8 mouse cellular contexts compared by ENCODE assay signal in the genomic region with DNA sequence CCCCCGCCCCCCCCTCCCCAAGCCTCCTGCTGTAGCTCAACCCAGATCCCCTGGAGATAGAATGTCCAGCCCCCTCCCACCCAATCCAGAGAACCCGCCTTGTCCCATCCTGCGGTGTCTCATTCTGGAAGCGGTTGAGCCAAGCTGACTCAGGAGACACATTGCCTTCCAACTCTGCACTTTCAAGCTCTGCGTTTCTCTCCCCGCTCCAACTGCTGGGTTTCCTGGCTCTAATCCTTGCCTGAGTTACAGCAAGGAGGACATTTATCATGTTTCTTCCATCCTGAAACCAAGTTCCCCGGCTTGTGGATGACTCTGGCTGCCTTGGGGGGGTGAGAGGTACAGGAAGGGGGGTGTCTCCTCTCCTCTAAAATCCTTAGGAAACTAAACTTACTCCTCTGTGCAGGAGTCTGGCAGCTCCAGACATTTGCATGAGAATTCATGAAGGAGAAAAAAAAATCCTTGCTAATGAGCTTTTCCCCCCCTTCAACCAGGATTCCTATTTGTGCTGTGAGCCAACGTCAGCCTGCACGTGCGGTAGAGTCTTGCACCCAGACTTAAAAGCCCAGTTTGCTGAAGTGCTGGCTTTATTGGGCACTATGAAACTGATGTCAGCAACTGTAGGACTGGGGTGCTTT. TPM values are rescaled to one million over a fixed set of nuclear protein-coding genes. Genes with fewer than 3 reads are reported as not detected.
A peak's percentile ranks its signal among the peaks of the same experiment; 100 is the strongest.
DNase-seq lines count a peak whose midpoint lies in the region; ATAC-seq and TF ChIP-seq lines count a peak whose summit lies in the region.

No protein-coding gene starts in this region.

- no peak for TF ChIP-seq CTCF in heart, adult 2 months (IDR thresholded peaks at IDR 0.05)

- TF ChIP-seq EP300 in heart, adult 2 months (IDR thresholded peaks at IDR 0.05; ENCODE audit: insufficient read depth, low read depth, low read length): no peak

- no peaks in the 10 kb centered on the region for H3K9me3 ChIP-seq in heart, embryonic 15.5 days (replicated peaks)
- H3K9me3 ChIP-seq in forebrain, embryonic 11.5 days (ENCODE audit: control insufficient read depth, low read length): no peaks in the 10 kb centered on the region
- H3K9me3 ChIP-seq in midbrain, embryonic 13.5 days: no peaks in the 10 kb centered on the region

- H3K27me3 ChIP-seq in heart, embryonic 15.5 days: no peaks in the 10 kb centered on the region
- H3K27me3 ChIP-seq in heart, adult 2 months (ENCODE audit: control insufficient read depth, insufficient read depth, low read length): no peaks in the 10 kb centered on the region
- H3K27me3 ChIP-seq in forebrain, embryonic 11.5 days (ENCODE audit: control insufficient read depth, insufficient read depth, low read length): no peaks in the 10 kb centered on the region
- H3K27me3 ChIP-seq in midbrain, embryonic 13.5 days: peaks cover 3% of the 10 kb centered on the region; the same call in 1 of the 2 replicates

- intact Hi-C loops in heart, adult 2 months (cut with DNase I): no loop called here

- no peak for ATAC-seq in heart, embryonic 15.5 days (replicated peaks; ENCODE audit: insufficient number of reproducible peaks, insufficient read depth, low FRiP score, low read depth)
- ATAC-seq in forebrain, embryonic 11.5 days (replicated peaks; ENCODE audit: low FRiP score): no peak
- no peak for ATAC-seq in midbrain, embryonic 13.5 days
- no peak for ATAC-seq in cerebellum, adult (ENCODE audit: insufficient number of reproducible peaks, low FRiP score, low TSS enrichment)
- no peak for ATAC-seq in activated CD4-positive, CD25-positive, alpha-beta regulatory T cell, adult 4 months

- H3K4me1 ChIP-seq in heart, embryonic 15.5 days (replicated peaks): peaks cover 24% of the 10 kb centered on the region
- H3K4me1 ChIP-seq in heart, adult 2 months (ENCODE audit: control insufficient read depth, insufficient read depth, low read length): 0 out of 2 replicates have a peak, but pooled peaks cover 1% of the 10 kb centered on the region
- H3K4me1 ChIP-seq in forebrain, embryonic 11.5 days (replicated peaks; ENCODE audit: control insufficient read depth, insufficient read depth, low read length): peaks cover 6% of the 10 kb centered on the region; the same call in 1 of the 2 replicates
- peaks cover 10% of the 10 kb centered on the region for H3K4me1 ChIP-seq in midbrain, embryonic 13.5 days (replicated peaks)

- DNase-seq in heart, adult 2 months: no peak
- DNase-seq in ZHBTc4 (ENCODE audit: low read depth, low spot score): peak; percentile 34
- DNase-seq in forebrain, embryonic 11.5 days (ENCODE audit: low spot score): peak; percentile 58
- DNase-seq in layer of hippocampus, postnatal 14 days (ENCODE audit: low spot score in 2 of 2): no peak

- peak overlapping the region; percentile 4; the same call in 1 of the 2 replicates for H3K9ac ChIP-seq in heart, embryonic 15.5 days
- no peak overlapping the region for H3K9ac ChIP-seq in heart, adult 2 months (ENCODE audit: low read depth, low read length)
- H3K9ac ChIP-seq in forebrain, embryonic 11.5 days (ENCODE audit: low read length): 0 out of 2 replicates have a peak overlapping the region, but pooled peaks have one; percentile 21
- no peak overlapping the region; the same call in 1 of the 2 replicates for H3K9ac ChIP-seq in midbrain, embryonic 13.5 days (replicated peaks)

- peak overlapping the region; percentile 51 for H3K4me2 ChIP-seq in heart, embryonic 15.5 days
- peak overlapping the region; percentile 42 for H3K4me2 ChIP-seq in forebrain, embryonic 11.5 days (ENCODE audit: low read depth, low read length, severe bottlenecking)
- H3K4me2 ChIP-seq in midbrain, embryonic 13.5 days (replicated peaks): peak overlapping the region; percentile 38

- H3K36me3 ChIP-seq in heart, embryonic 15.5 days: no peaks in the 10 kb centered on the region
- H3K36me3 ChIP-seq in heart, adult 2 months (ENCODE audit: control insufficient read depth, insufficient read depth, low read length): no peaks in the 10 kb centered on the region
- no peaks in the 10 kb centered on the region for H3K36me3 ChIP-seq in forebrain, embryonic 11.5 days (ENCODE audit: control insufficient read depth, insufficient read depth, low read length)
- no peaks in the 10 kb centered on the region for H3K36me3 ChIP-seq in midbrain, embryonic 13.5 days

- 0 out of 2 replicates have a peak overlapping the region, but pooled peaks have one; percentile 4 for H3K4me3 ChIP-seq in heart, embryonic 15.5 days
- H3K4me3 ChIP-seq in heart, adult 2 months: no peak overlapping the region
- H3K4me3 ChIP-seq in forebrain, embryonic 11.5 days (ENCODE audit: low read depth, low read length): no peak overlapping the region
- 0 out of 2 replicates have a peak overlapping the region, but pooled peaks have one; percentile 13 for H3K4me3 ChIP-seq in midbrain, embryonic 13.5 days (replicated peaks)

- no peak overlapping the region for H3K27ac ChIP-seq in heart, embryonic 15.5 days
- H3K27ac ChIP-seq in heart, adult 2 months: no peak overlapping the region
- no peak overlapping the region for H3K27ac ChIP-seq in forebrain, embryonic 11.5 days (ENCODE audit: low read depth, low read length)
- H3K27ac ChIP-seq in midbrain, embryonic 13.5 days: no peak overlapping the region

- TF ChIP-seq POLR2A in heart, adult 2 months (IDR thresholded peaks at IDR 0.05; ENCODE audit: insufficient read depth, low read depth, low read length): no peak

- no peaks in the 10 kb centered on the region for H3K79me2 ChIP-seq in heart, adult 2 months (replicated peaks; ENCODE audit: control insufficient read depth, insufficient read depth, low read length)

- 11% methylated on average over 10 of the region's 10 CpGs for WGBS in heart, embryonic 15.5 days
- 22% methylated on average over 10 of the region's 10 CpGs for WGBS in heart, adult 2 months
- WGBS in forebrain, embryonic 11.5 days: 7% methylated on average over 9 of the region's 10 CpGs
- 6% methylated on average over 10 of the region's 10 CpGs for WGBS in midbrain, embryonic 13.5 days

RNA-seq across cellular contexts. Expression of a gene that starts 21.2 kb away (rescaled TPM):
- polyA plus RNA-seq in heart, embryonic 15.5 days (2015; fragmentation: Nextera tagmentation; extraction: Ambion mirVana): 53.7 and 65.8 TPM in 2 replicates
- 10 to 100 TPM in 1 of 2 experiments, 1 to 10 TPM in 1; 7.2 to 12.4 TPM for total RNA-seq in heart, adult 2 months (2021)
- polyA plus RNA-seq in heart, adult 2 months (2012; rRNA removed): 13.2 and 17.0 TPM in 2 replicates
- polyA plus RNA-seq in forebrain, embryonic 11.5 days (2014; fragmentation: Nextera tagmentation; extraction: Ambion mirVana): 24.4 and 33.9 TPM in 2 replicates
- polyA plus RNA-seq in midbrain, embryonic 13.5 days (2015; fragmentation: Nextera tagmentation; extraction: Ambion mirVana): 37.8 and 40.5 TPM in 2 replicates
- total RNA-seq in layer of hippocampus, postnatal 14 days (2021): 10 to 100 TPM; 41.0 to 45.5 TPM
- 10 to 100 TPM; 13.1 to 15.4 TPM for polyA plus RNA-seq in activated CD4-positive, CD25-positive, alpha-beta regulatory T cell, adult 4 months (2017; shearing (Covaris generic))

Comparison
In these comparisons a context has a peak if more than half of its experiments do, and no peak if none do; other contexts are left out.
1. H3K4me3 ChIP-seq: peak in heart, embryonic 15.5 days (single experiment) and midbrain, embryonic 13.5 days (single experiment); none in heart, adult 2 months (single experiment) and forebrain, embryonic 11.5 days (single experiment).
2. H3K9ac ChIP-seq: peak in heart, embryonic 15.5 days (single experiment) and forebrain, embryonic 11.5 days (single experiment); none in heart, adult 2 months (single experiment) and midbrain, embryonic 13.5 days (single experiment).
3. DNase-seq: peak in ZHBTc4 (single experiment) and forebrain, embryonic 11.5 days (single experiment); none in heart, adult 2 months (0 of 2) and layer of hippocampus, postnatal 14 days (0 of 2).
4. Peak in every context shown above with its lines, with median percentiles within 50 percentile points of each other: H3K4me2 ChIP-seq.